Mouse (Mus musculus) heart, postnatal 0 days (tissue): ENCODE measurements around the gene Dnah8.

Experiments
- CTCF ChIP-seq: IDR thresholded peaks from 2 replicates; pipeline ENCODE4 v1.5.1; 2016; ENCODE audit warnings: antibody characterized with exemption, control low read depth, low read depth
- EP300 ChIP-seq: IDR thresholded peaks from 2 replicates; pipeline ENCODE4 v1.6.1; 2016; ENCODE audit warnings: antibody characterized with exemption, low read depth

DNA sequence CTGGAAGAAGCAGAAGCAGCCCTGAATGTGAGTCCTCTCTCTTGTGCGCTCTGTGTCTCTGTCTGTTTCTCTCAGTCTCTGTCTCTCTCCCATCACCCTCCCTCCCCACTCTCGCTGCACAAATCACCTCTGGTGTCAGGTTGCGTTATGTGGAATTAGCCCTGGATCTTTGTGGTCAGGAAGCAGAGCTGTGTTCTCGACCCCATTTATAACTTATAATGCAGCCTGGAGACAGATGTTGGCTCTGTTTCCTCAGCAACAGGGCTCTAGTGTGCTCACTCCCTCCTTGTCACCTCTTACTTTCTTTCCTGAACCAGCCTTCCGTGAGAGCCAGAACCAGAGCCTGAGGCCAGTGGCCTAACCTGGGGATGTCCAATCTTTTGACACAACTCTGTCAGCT is 150.9 kb downstream of the Dnah8 start:
- TF ChIP-seq CTCF = no peak
- no peak for TF ChIP-seq EP300
